Mouse (Mus musculus): ENCODE results near the gene Mok. TPM values are rescaled to one million over a fixed set of nuclear protein-coding genes. Genes with fewer than 3 reads are reported as not detected.
A peak's percentile ranks its signal among the peaks of the same experiment; 100 is the strongest.

Mok gene
- total and polyA plus RNA-seq, 2 experiments from 2014 or later: 17.0 to 23.7 TPM

- no peak overlapping the region for H3K4me3 ChIP-seq (ENCODE audit: low read depth, low read length)
- no peaks in the 10 kb centered on the region for H3K9me3 ChIP-seq (ENCODE audit: low read length)
- ATAC-seq (ENCODE audit: low FRiP score) (no peak), DNase-seq (ENCODE audit: low spot score) (no peak)
- no peak for TF ChIP-seq CTCF (IDR thresholded peaks at IDR 0.05)
- H3K9ac ChIP-seq (replicated peaks; ENCODE audit: low read length, poor library complexity, severe bottlenecking): no peak overlapping the region
- H3K36me3 ChIP-seq (ENCODE audit: insufficient read depth, low read length): peaks cover 4% of the 10 kb centered on the region
- H3K27me3 ChIP-seq (ENCODE audit: insufficient read depth, low read length): no peaks in the 10 kb centered on the region
- no peak overlapping the region for H3K4me2 ChIP-seq (ENCODE audit: low read depth, low read length, poor library complexity, severe bottlenecking)
- H3K4me1 ChIP-seq (ENCODE audit: insufficient read depth, low read length): no peaks in the 10 kb centered on the region
- H3K27ac ChIP-seq (ENCODE audit: low read depth, low read length): no peak overlapping the region
- 91% methylated on average over 7 of the region's 7 CpGs for WGBS
These were observed 18.4 kb downstream of the Mok start for GRCm38 (mm10) chr12:110822366-110822765.

- H3K4me3 ChIP-seq (ENCODE audit: low read depth, low read length): no peak overlapping the region
- no peak overlapping the region for H3K27ac ChIP-seq (ENCODE audit: low read depth, low read length)
- no peaks in the 10 kb centered on the region for H3K9me3 ChIP-seq (ENCODE audit: low read length)
- TF ChIP-seq CTCF (IDR thresholded peaks at IDR 0.05): peak; percentile 25; the same call in 1 of the 2 replicates
- H3K4me1 ChIP-seq (ENCODE audit: insufficient read depth, low read length): no peaks in the 10 kb centered on the region
- no peaks in the 10 kb centered on the region; the same call in 1 of the 2 replicates for H3K36me3 ChIP-seq (ENCODE audit: insufficient read depth, low read length)
- H3K9ac ChIP-seq (replicated peaks; ENCODE audit: low read length, poor library complexity, severe bottlenecking): no peak overlapping the region
- ATAC-seq (ENCODE audit: low FRiP score): no peak
- WGBS: 86% methylated on average over 2 of the region's 2 CpGs
- no peak for DNase-seq (ENCODE audit: low spot score)
- no peak overlapping the region for H3K4me2 ChIP-seq (ENCODE audit: low read depth, low read length, poor library complexity, severe bottlenecking)
- no peaks in the 10 kb centered on the region for H3K27me3 ChIP-seq (ENCODE audit: insufficient read depth, low read length)
These were observed 19.0 kb downstream of the Mok start for GRCm38 (mm10) chr12:110821787-110822186.

- TF ChIP-seq CTCF (IDR thresholded peaks at IDR 0.05): no peak
- H3K9ac ChIP-seq (replicated peaks; ENCODE audit: low read length, poor library complexity, severe bottlenecking): no peak overlapping the region
- no peaks in the 10 kb centered on the region for H3K9me3 ChIP-seq (ENCODE audit: low read length)
- no peaks in the 10 kb centered on the region; the same call in 1 of the 2 replicates for H3K36me3 ChIP-seq (ENCODE audit: insufficient read depth, low read length)
- no peak overlapping the region for H3K27ac ChIP-seq (ENCODE audit: low read depth, low read length)
- ATAC-seq (ENCODE audit: low FRiP score): no peak
- WGBS: 89% methylated on average over 8 of the region's 8 CpGs
- H3K4me1 ChIP-seq (ENCODE audit: insufficient read depth, low read length): no peaks in the 10 kb centered on the region
- no peaks in the 10 kb centered on the region for H3K27me3 ChIP-seq (ENCODE audit: insufficient read depth, low read length)
- H3K4me2 ChIP-seq (ENCODE audit: low read depth, low read length, poor library complexity, severe bottlenecking): no peak overlapping the region
- no peak overlapping the region for H3K4me3 ChIP-seq (ENCODE audit: low read depth, low read length)
- no peak for DNase-seq (ENCODE audit: low spot score)
These were observed 21.4 kb downstream of the Mok start for GRCm38 (mm10) chr12:110819367-110819766.

- no peak overlapping the region for H3K4me2 ChIP-seq (ENCODE audit: low read depth, low read length, poor library complexity, severe bottlenecking)
- no peak overlapping the region for H3K9ac ChIP-seq (replicated peaks; ENCODE audit: low read length, poor library complexity, severe bottlenecking)
- H3K27me3 ChIP-seq (ENCODE audit: insufficient read depth, low read length): no peaks in the 10 kb centered on the region
- H3K27ac ChIP-seq (ENCODE audit: low read depth, low read length): no peak overlapping the region
- WGBS: 84% methylated on average over 2 of the region's 2 CpGs
- no peak for TF ChIP-seq CTCF (IDR thresholded peaks at IDR 0.05)
- H3K36me3 ChIP-seq (ENCODE audit: insufficient read depth, low read length): peaks cover 4% of the 10 kb centered on the region; the same call in 1 of the 2 replicates
- no peaks in the 10 kb centered on the region for H3K9me3 ChIP-seq (ENCODE audit: low read length)
- no peak for ATAC-seq (ENCODE audit: low FRiP score)
- no peak for DNase-seq (ENCODE audit: low spot score)
- H3K4me1 ChIP-seq (ENCODE audit: insufficient read depth, low read length): no peaks in the 10 kb centered on the region
- no peak overlapping the region for H3K4me3 ChIP-seq (ENCODE audit: low read depth, low read length)
These were observed 23.9 kb downstream of the Mok start for GRCm38 (mm10) chr12:110816833-110817232.

GRCm38 (mm10) chr12:110814924-110815323, 25.8 kb downstream of the Mok start:
- WGBS: 81% methylated on average over 17 of the region's 17 CpGs
- DNase-seq (ENCODE audit: low spot score): no peak
- no peaks in the 10 kb centered on the region for H3K27me3 ChIP-seq (ENCODE audit: insufficient read depth, low read length)
- H3K9ac ChIP-seq (replicated peaks; ENCODE audit: low read length, poor library complexity, severe bottlenecking): no peak overlapping the region
- H3K27ac ChIP-seq (ENCODE audit: low read depth, low read length): no peak overlapping the region
- no peak overlapping the region for H3K4me2 ChIP-seq (ENCODE audit: low read depth, low read length, poor library complexity, severe bottlenecking)
- H3K4me1 ChIP-seq (ENCODE audit: insufficient read depth, low read length): no peaks in the 10 kb centered on the region
- ATAC-seq (ENCODE audit: low FRiP score): no peak
- no peak for TF ChIP-seq CTCF (IDR thresholded peaks at IDR 0.05)
- H3K9me3 ChIP-seq (ENCODE audit: low read length): no peaks in the 10 kb centered on the region
- H3K36me3 ChIP-seq (ENCODE audit: insufficient read depth, low read length): peaks cover 4% of the 10 kb centered on the region; the same call in 1 of the 2 replicates
- H3K4me3 ChIP-seq (ENCODE audit: low read depth, low read length): no peak overlapping the region

GRCm38 (mm10) chr12:110813624-110814023, 27.1 kb downstream of the Mok start:
- ATAC-seq (ENCODE audit: low FRiP score) (no peak), DNase-seq (ENCODE audit: low spot score) (no peak)
- Histone ChIP-seq H3K27ac (ENCODE audit: low read depth, low read length) (no peak overlapping the region), H3K4me1 (ENCODE audit: insufficient read depth, low read length) (no peaks in the 10 kb centered on the region), H3K27me3 (ENCODE audit: insufficient read depth, low read length) (no peaks in the 10 kb centered on the region), H3K4me2 (ENCODE audit: low read depth, low read length, poor library complexity, severe bottlenecking) (no peak overlapping the region), H3K36me3 (ENCODE audit: insufficient read depth, low read length) (peaks cover 4% of the 10 kb centered on the region; the same call in 1 of the 2 replicates), H3K9ac (replicated peaks; ENCODE audit: low read length, poor library complexity, severe bottlenecking) (no peak overlapping the region), H3K4me3 (ENCODE audit: low read depth, low read length) (no peak overlapping the region), H3K9me3 (ENCODE audit: low read length) (no peaks in the 10 kb centered on the region)
- TF ChIP-seq CTCF (IDR thresholded peaks at IDR 0.05): no peak
- 93% methylated on average over 6 of the region's 6 CpGs for WGBS

Data from midbrain, postnatal 0 days (tissue).